Mouse (Mus musculus) erythroblast, embryonic 14.5 days (primary cell): Measurements from ENCODE around the gene Pip5k1c.

Experiments used
- GATA1 ChIP-seq: IDR thresholded peaks from 2 replicates; pipeline ENCODE4 v1.6.1; 2012; ENCODE audit warnings: low read length, inconsistent platforms, mixed read lengths
- TAL1 ChIP-seq: IDR thresholded peaks from 3 replicates; pipeline ENCODE4 v1.6.1; 2012; ENCODE audit warnings: low read length, inconsistent platforms, mixed read lengths

DNA sequence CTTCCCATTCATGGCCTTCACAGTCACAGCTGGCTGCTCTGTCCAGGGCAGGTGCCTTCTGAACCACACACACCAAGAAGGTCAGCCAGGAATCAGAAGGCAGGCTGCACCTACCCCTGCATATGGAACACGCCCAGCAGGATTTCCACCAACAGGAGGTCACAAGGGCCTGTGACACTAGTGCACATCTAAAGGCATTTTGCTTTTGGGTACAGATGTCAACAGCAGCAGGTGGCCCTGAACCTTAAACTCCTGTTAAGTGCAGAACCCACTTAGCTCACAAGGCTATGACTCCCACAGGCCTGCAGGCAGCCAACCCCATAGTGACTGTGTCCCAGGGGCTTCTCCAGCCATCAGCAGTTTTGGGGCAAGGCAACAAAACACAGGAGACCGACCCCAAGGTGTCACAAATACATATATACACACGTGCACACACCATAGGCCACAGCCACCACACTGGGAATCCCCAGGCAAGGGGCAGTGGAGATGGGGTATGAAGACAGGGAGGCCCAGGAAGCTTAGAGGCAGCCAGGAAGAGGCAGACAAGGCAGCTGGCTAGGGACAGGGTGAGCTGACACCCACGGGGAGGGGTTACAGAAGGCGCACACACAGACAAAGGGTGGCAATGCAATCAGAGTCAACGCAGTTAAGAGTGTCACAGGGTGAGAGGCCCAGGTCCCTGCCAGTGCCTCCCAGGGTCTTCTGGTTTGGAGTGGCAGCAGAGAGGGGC, 73.9 kb downstream of the Pip5k1c start:
- TF ChIP-seq TAL1 (no peak), GATA1 (no peak)
